Mouse (Mus musculus) retina, adult 2 months (tissue): ENCODE data around the gene Gmds.

Source experiments
- DNase-seq: peaks from one replicate; pipeline ENCODE4 v3.0.0-alpha.2; 2012; ENCODE audit warnings: low read depth, low spot score

Gmds gene

DNA sequence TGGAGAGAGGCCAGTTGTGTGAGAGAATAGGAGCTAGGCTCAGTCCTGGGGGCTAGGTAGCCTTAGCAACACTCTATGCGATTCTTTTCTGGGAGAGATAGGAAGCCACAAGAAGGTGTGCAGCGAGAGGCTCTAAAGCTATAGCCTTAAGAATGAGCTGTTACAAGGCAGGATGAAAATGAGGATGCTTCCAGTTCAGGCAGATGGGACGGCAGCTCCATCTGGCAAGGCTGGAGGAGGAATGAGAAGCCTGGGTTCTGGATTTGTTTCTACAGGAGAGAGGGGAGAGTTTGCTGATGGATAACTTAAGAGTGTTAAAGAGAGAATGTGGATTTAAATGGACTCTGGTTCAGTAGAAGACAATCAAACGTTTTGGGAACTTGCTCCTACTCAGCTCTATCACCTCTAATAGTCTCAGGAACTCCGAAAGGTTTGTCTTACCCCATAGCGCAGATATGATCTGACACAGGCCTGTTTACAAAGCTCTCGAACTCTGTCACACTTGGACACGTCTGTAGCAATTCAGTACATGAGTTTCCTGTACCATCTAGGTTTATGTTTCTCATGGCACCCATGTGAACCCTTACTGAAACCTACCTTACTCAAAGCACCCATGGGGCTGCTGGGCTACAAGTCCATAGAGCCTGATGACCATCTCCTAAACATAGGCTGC, 459.6 kb downstream of the Gmds start:
- DNase-seq, result no peak

DNA sequence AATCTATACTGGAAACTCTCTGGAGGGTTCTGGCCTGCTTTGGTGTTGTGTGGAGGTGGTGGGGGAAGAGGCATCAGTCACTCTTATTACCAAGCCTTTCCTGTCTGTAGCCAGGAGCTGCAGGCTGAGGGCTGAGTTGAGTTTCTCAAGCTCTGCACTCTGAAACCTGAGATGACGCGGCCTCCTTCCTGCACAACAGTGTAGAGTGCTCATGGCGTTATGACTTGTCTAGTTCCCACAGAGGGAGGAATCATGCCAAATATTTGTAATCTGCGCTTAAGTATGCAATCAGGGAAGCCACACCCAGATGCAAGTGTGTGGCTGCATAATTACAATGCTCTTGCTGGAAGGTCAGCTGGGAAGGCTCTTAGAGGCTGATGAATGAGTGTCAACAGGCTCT, 461.5 kb downstream of the Gmds start:
- DNase-seq, result no peak

DNA sequence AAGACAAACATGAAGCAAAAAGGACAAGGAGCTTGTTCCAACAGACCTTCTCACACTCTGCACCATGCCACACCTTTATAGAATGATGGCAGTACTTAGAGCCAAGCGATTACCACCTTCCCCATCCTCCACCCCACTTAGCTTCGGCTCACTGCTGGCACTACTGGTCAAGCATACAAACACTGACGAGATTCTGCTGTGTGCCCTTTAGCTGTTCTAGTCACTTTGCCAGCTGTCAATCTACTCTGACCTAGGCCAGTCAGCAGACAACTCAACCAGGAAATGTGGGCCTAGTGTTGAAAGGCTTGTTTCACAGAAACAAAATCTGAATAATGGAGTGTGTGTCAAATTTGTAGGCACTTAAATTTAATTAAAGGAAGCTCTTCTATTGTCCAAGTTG, 464.1 kb downstream of the Gmds start:
- no peak for DNase-seq

DNA sequence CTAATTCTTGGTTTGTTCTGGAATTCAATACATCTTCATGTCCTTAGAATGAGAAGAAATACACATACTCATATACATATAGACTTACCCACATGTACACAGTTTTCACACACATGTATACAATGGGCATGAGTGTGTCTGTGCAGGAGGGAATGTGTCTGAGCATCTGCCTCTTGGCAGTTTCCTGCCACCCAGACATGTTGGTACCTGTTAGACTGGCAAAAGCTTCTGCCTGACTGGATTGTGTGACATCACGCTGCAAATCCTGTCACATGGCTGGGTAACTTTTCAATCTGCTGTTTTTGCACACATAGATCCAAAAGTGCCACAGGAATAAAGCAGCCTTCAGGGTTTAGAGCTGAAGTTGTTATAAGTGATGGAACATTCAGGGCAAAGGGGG, 465.3 kb downstream of the Gmds start:
- no peak for DNase-seq

GRCm38 (mm10) chr13:31864786-31865185, 473.8 kb downstream of the Gmds start:
- DNase-seq, result no peak

DNA sequence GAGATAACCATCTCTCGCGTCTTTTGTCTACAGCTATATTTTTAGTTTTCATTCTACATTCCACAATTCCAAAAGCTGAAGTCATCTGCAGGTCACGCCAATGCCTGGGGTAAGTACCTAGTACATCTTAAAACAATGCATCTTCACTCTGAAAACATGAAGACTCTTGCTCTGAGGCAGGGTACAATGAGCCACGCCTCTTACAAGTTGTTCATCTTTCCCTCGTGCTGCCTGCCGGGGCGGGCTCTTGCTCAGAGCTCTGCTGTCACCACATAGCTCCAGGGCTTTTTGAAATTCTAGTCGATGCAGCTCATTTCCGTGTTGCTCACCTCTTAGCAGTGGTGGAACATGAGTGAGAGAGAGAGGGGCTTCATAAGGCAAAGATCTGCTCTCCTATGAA, 475.1 kb downstream of the Gmds start:
- DNase-seq, result no peak

DNA sequence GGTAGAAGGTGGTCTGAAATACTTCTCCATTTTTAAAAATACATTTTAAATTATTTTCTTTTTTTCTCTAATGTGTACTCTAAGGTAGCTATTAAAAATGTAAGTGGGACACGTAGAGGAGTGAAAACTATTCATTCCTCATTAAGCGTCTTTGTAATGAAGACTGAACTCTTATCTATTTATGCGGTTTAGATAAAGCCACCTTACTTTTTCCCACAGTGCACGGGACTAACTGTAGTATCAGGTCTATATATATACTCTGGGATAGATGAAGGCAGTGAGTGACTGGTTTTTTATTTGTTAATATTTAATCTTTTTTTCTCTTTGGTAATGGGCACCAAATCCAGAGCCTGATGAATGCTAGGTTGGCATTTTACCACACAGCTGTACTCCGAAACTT, 478.3 kb downstream of the Gmds start:
- DNase-seq, result no peak

GRCm38 (mm10) chr13:31854000-31854399, 484.5 kb downstream of the Gmds start:
- DNase-seq, result no peak

DNA sequence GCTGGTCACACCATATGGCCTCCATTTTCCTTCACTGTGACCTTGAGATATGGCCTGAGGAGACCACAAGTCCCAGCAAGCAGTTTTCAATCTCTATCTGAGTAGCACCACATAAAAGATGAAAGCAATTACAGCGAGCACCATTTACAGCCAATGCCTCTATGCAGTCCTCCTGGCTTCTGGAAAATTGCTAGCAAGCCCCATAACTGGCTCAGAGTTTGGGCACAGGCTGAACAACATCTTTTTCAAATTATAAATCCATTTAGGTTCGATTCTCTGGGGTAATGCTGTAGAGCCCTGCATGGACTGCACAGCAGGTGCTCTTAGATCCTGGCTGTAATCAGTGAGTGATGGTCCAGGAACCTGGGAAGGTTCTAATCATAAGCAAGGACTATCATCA, 485.0 kb downstream of the Gmds start:
- DNase-seq, result no peak

GRCm38 (mm10) chr13:31849258-31849971, 489.1 kb downstream of the Gmds start:
- no peak for DNase-seq

DNA sequence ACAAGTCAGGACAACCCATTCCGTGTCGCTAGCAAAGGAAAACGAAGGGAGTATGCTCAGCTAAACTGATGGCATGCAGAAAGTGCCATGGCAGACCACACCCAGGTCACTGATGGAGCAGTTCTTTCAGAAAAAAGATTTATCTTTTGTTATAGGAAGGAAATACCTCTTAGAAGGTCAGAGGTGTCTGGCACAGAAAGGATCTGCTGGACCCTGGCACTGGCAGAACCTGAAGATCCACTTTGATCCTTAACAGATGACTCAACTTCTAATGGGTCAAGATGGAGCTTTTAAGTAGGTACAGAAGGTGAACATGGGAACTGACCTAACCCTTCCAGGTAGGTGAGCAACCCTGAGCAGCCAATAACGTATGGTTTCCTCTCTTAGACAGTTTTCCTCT, 502.7 kb downstream of the Gmds start:
- DNase-seq, result no peak

- no peak for DNase-seq
These were observed 508.2 kb downstream of the Gmds start for GRCm38 (mm10) chr13:31830332-31830731.

DNA sequence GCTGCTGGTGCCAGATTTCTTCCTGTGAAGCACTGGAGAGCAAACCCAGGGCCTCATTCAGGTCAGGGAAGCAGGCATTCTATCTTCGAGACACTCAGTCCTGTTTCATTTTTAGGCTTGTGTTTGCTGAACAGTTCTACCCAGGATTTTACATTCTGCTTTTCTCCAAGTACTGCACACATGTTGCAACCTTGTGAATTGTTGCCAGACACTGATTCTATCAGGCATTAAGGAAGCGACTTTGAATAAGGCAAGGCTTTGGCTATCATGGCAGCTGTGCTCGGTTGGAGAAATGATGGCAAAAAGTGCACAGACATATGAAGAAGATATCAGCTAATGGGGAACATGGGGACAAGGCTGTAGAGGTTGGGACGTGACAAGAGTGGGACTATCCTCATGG, 510.1 kb downstream of the Gmds start:
- DNase-seq, result no peak

DNA sequence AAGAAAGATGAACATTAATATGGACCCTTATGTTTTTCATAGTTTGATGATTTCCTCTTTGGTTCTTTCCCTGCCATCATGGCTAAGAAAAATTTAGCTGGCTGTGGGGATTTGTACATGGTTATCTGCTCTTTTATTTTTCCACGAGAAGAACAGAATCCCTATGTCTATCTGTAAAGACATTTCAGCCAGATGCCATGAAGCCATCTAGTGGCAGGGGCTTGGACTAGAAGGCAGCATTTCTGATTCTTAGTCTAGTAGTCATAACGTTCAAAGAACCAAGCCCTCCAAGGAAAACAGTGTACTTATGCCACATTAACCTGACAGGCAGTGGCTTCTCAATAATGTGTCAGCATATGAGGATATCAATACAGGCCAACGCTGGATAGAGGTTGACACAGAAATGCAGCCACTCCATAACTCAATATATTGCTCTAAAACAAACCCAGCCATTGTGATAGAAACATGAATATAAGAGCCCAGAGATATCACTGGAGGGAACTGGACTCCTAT, 510.7 kb downstream of the Gmds start:
- DNase-seq, result no peak

DNA sequence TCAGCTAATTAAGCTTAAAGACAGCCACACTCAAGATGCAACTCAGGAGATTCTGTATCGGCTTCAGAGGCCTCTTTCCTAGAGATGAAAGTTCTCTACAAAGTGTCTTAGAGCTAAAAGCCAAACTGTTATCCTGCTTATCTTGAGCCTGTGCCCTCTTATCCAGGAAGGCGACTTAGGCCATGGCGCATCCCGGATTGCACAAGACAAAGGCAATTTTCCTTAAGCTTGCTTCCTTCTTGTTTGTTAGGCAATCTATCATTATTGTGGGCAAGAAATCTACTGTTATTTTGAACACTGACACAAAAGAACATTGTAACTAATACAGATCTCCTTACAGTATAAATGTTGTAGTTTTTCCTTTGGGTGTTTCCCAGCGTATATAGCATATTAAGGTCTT, 511.4 kb downstream of the Gmds start:
- no peak for DNase-seq

DNA sequence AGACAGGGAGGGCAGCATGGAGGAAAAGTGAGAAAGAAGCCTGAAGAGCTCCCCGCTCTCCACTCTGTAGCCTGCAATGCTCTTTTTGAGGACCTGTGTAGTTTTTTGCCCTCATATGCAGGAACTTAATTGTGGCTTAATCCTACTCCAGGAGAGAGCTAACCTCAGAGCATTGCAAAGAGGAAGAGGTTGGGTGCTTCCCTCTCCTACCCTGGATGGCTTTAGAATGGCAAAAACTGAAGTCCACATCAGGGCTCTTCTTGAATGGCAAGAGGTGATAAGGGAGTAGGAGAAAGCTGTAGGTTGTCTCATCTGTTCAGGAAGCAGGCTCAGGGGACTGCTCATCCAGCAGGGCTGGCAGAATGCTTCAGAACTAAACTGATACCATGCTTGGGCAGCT, 513.4 kb downstream of the Gmds start:
- no peak for DNase-seq

- no peak for DNase-seq
These were observed 515.2 kb downstream of the Gmds start for GRCm38 (mm10) chr13:31823316-31823715.

- DNase-seq, result no peak
These were observed 517.5 kb downstream of the Gmds start for GRCm38 (mm10) chr13:31821050-31821449.

- DNase-seq, result no peak
These were observed 517.9 kb downstream of the Gmds start for GRCm38 (mm10) chr13:31820587-31821017.

- DNase-seq, result no peak
These were observed 518.7 kb downstream of the Gmds start for GRCm38 (mm10) chr13:31819664-31820405.

- DNase-seq, result no peak
These were observed 520.2 kb downstream of the Gmds start for GRCm38 (mm10) chr13:31818337-31818736.

- DNase-seq, result no peak
These were observed 523.0 kb downstream of the Gmds start for GRCm38 (mm10) chr13:31815383-31816003.
